Mouse (Mus musculus) cortical plate, adult 2 months (tissue): ENCODE results near the gene Mapk10. TPM values are rescaled to one million over a fixed set of nuclear protein-coding genes. Genes with fewer than 3 reads are reported as not detected.

Experiments
- H3K27ac ChIP-seq: fragments of 200-500 bp; 2 replicates; pipeline ENCODE4 v1.5.1; 2012; ENCODE audit warnings: low read length, control low read depth, inconsistent platforms; ENCODE audit not compliant: insufficient read depth
- H3K4me1 ChIP-seq: fragments of 200-500 bp; 2 replicates; pipeline ENCODE4 v1.6.1; 2011; ENCODE audit warnings: low read length; ENCODE audit not compliant: control insufficient read depth, insufficient read depth
- H3K4me3 ChIP-seq: fragments of 200-500 bp; 2 replicates; pipeline ENCODE4 v1.5.1; 2011; ENCODE audit warnings: mild to moderate bottlenecking, low read length, control low read depth; ENCODE audit not compliant: insufficient read depth
- CTCF ChIP-seq: fragments of 200-500 bp; IDR thresholded peaks from 2 replicates; pipeline ENCODE4 v1.5.1; 2011; ENCODE audit warnings: mild to moderate bottlenecking, control low read depth, low read length; ENCODE audit not compliant: insufficient read depth; ENCODE audit errors: extremely low read depth
- POLR2A ChIP-seq: fragments of 200-500 bp; IDR thresholded peaks from 2 replicates; pipeline ENCODE4 v1.6.1; 2011; ENCODE audit warnings: mild to moderate bottlenecking, low read length, control low read depth; ENCODE audit not compliant: insufficient read depth; ENCODE audit errors: extremely low read depth
- polyA plus RNA-seq: library from polyadenylated mRNA; depleted of rRNA; stranded (reverse); fragments of >200 nt; gene quantifications from 2 replicates; pipeline ENCODE4 v1.2.3, GENCODE M21; 2012; rRNA removed

Mapk10 gene
- polyA plus RNA-seq, 1 experiment = 199 TPM

- Histone ChIP-seq H3K4me1 (no peaks in the 10 kb centered on the region), H3K4me3 (no peak overlapping the region), H3K27ac (no peak overlapping the region)
- no peak for TF ChIP-seq POLR2A
- TF ChIP-seq CTCF = no peak
Measured at GRCm38 (mm10) chr5:102858047-102858446, 353.1 kb downstream of the Mapk10 start.

Other genes starting within 250 kb of the Mapk10 start
- gene Ptpn13, start 213.9 kb upstream of the Mapk10 start, polyA plus RNA-seq = 6.6 and 6.9 TPM in 2 replicates